Mouse (Mus musculus) MEL (cell line): ENCODE measurements around the gene Tle4. TPM values are rescaled to one million over a fixed set of nuclear protein-coding genes. Genes with fewer than 3 reads are reported as not detected.
A peak's percentile ranks its signal among the peaks of the same experiment; 100 is the strongest.

Experiments used
- DNase-seq: peaks from one replicate; pipeline ENCODE4 v3.0.0; 2011; ENCODE audit warnings: low read depth, low spot score
- H3K27ac ChIP-seq: 2 replicates; pipeline ENCODE4 v1.5.1; 2012; ENCODE audit warnings: low read depth, mild to moderate bottlenecking, control low read depth, low read length, moderate library complexity; ENCODE audit not compliant: control insufficient read depth
- H3K27me3 ChIP-seq, 2 experiments: fragments of 150-350 bp in 1 of 2; sonication (generic) in 1 of 2; 2 replicates each; pipeline ENCODE4 v1.6.1; 2012; ENCODE audit warnings: low read length in 2 of 2, mild to moderate bottlenecking in 2 of 2, improper control_type of control experiment in 1 of 2, moderate library complexity in 1 of 2; ENCODE audit not compliant: insufficient read depth in 2 of 2, control insufficient read depth in 1 of 2
- H3K36me3 ChIP-seq, 2 experiments: 2 replicates each; pipeline ENCODE4 v1.6.1; 2012 to 2014; ENCODE audit warnings: low read length in 2 of 2, improper control_type of control experiment in 1 of 2, inconsistent platforms in 1 of 2, mild to moderate bottlenecking in 1 of 2; ENCODE audit not compliant: insufficient read depth in 2 of 2, control insufficient read depth in 1 of 2
- H3K4me1 ChIP-seq, 2 experiments: fragments of 150-350 bp in 1 of 2; sonication (generic) in 1 of 2; 2 replicates each; pipeline ENCODE4 v1.6.1; 2012; ENCODE audit warnings: low read length in 2 of 2, improper control_type of control experiment in 1 of 2, mild to moderate bottlenecking in 1 of 2; ENCODE audit not compliant: insufficient read depth in 2 of 2, control insufficient read depth in 1 of 2
- H3K4me3 ChIP-seq, 2 experiments: fragments of 150-350 bp in 1 of 2; sonication (generic) in 1 of 2; 2 replicates each; pipeline ENCODE4 v1.5.1; 2012; ENCODE audit warnings: low read depth in 2 of 2, low read length in 2 of 2, mild to moderate bottlenecking in 2 of 2, moderate library complexity in 2 of 2, control low read depth in 1 of 2, improper control_type of control experiment in 1 of 2; ENCODE audit not compliant: control insufficient read depth in 1 of 2, insufficient read depth in 1 of 2
- H3K79me2 ChIP-seq: 2 replicates; pipeline ENCODE4 v1.6.1; 2012; ENCODE audit warnings: mild to moderate bottlenecking, low read length, moderate library complexity; ENCODE audit not compliant: control insufficient read depth, poor library complexity, insufficient read depth
- H3K9ac ChIP-seq: 2 replicates; pipeline ENCODE4 v1.6.1; 2012; ENCODE audit warnings: low read depth, mild to moderate bottlenecking, control low read depth, low read length, moderate library complexity; ENCODE audit not compliant: control insufficient read depth, poor library complexity, severe bottlenecking
- H3K9me3 ChIP-seq: fragments of 150-350 bp; sonication (generic); replicated peaks from 2 replicates; pipeline ENCODE4 v1.6.1; 2012; ENCODE audit warnings: mild to moderate bottlenecking, low read length, improper control_type of control experiment, moderate library complexity; ENCODE audit not compliant: insufficient read depth
- BHLHE40 ChIP-seq: IDR thresholded peaks from 2 replicates; pipeline ENCODE4 v1.6.1; 2012; ENCODE audit warnings: low read depth, mild to moderate bottlenecking, inconsistent platforms, low read length, improper control_type of control experiment, borderline replicate concordance
- CTCF ChIP-seq, 3 experiments: IDR thresholded peaks in 2 of 3; conservative IDR thresholded peaks in 1 of 3; 2 replicates each; pipeline ENCODE4 v1.5.1; 2011 to 2012; ENCODE audit warnings: low read length in 3 of 3, low read depth in 2 of 3, mild to moderate bottlenecking in 2 of 3, improper control_type of control experiment in 1 of 3, inconsistent platforms in 1 of 3, mixed read lengths in 1 of 3, moderate library complexity in 1 of 3; ENCODE audit not compliant: control insufficient read depth in 1 of 3, insufficient read depth in 1 of 3, poor library complexity in 1 of 3, severe bottlenecking in 1 of 3
- E2F4 ChIP-seq: IDR thresholded peaks from 2 replicates; pipeline ENCODE4 v1.6.1; 2011; ENCODE audit warnings: low read depth, low read length, improper control_type of control experiment, borderline replicate concordance
- EP300 ChIP-seq, 2 experiments: IDR thresholded peaks; 2 replicates each; pipeline ENCODE4 v1.6.1; 2011; ENCODE audit warnings: improper control_type of control experiment in 2 of 2, low read length in 2 of 2, low read depth in 1 of 2, mild to moderate bottlenecking in 1 of 2
- MAFK ChIP-seq: IDR thresholded peaks from 2 replicates; pipeline ENCODE4 v1.6.1; 2011; ENCODE audit warnings: low read depth, mild to moderate bottlenecking, low read length, improper control_type of control experiment, borderline replicate concordance
- MEF2A ChIP-seq: IDR thresholded peaks from 2 replicates; pipeline ENCODE4 v1.6.1; 2014; ENCODE audit warnings: low read depth, mild to moderate bottlenecking, inconsistent platforms, low read length, improper control_type of control experiment; ENCODE audit not compliant: poor library complexity, insufficient replicate concordance, severe bottlenecking; ENCODE audit errors: extremely low read depth
- MXI1 ChIP-seq: IDR thresholded peaks from 2 replicates; pipeline ENCODE4 v1.6.1; 2011; ENCODE audit warnings: mild to moderate bottlenecking, low read depth, low read length, improper control_type of control experiment
- MYC ChIP-seq: IDR thresholded peaks from 2 replicates; pipeline ENCODE4 v1.6.1; 2011; ENCODE audit warnings: low read depth, mild to moderate bottlenecking, low read length, improper control_type of control experiment, moderate library complexity
- NELFE ChIP-seq: IDR thresholded peaks from 2 replicates; pipeline ENCODE4 v1.6.1; 2011; ENCODE audit warnings: low read depth, low read length, improper control_type of control experiment
- NRF1 ChIP-seq: IDR thresholded peaks from 2 replicates; pipeline ENCODE4 v1.6.1; 2014; ENCODE audit warnings: low read depth, mild to moderate bottlenecking, inconsistent platforms, low read length, improper control_type of control experiment, moderate library complexity; ENCODE audit not compliant: poor library complexity, insufficient read depth, severe bottlenecking
- POLR2AphosphoS2 ChIP-seq: IDR thresholded peaks from 2 replicates; pipeline ENCODE4 v1.6.1; 2011; ENCODE audit warnings: low read length, improper control_type of control experiment
- TAL1 ChIP-seq: IDR thresholded peaks from 2 replicates; pipeline ENCODE4 v1.6.1; 2012; ENCODE audit warnings: mild to moderate bottlenecking, inconsistent platforms, low read length, moderate library complexity, mixed read lengths
- TBP ChIP-seq: IDR thresholded peaks from 2 replicates; pipeline ENCODE4 v1.8.0; 2011; ENCODE audit warnings: low read depth, low read length, improper control_type of control experiment
- USF2 ChIP-seq, 2 experiments: IDR thresholded peaks; 2 replicates each; pipeline ENCODE4 v1.6.1; 2011 to 2012; ENCODE audit warnings: improper control_type of control experiment in 2 of 2, low read length in 2 of 2, borderline replicate concordance in 1 of 2, inconsistent platforms in 1 of 2, low read depth in 1 of 2, mild to moderate bottlenecking in 1 of 2; ENCODE audit not compliant: insufficient read depth in 1 of 2
- ZKSCAN1 ChIP-seq: IDR thresholded peaks from 2 replicates; pipeline ENCODE4 v1.6.1; 2012; ENCODE audit warnings: low read depth, mild to moderate bottlenecking, inconsistent platforms, low read length, improper control_type of control experiment, moderate library complexity
- ZNF384 ChIP-seq: IDR thresholded peaks from 2 replicates; pipeline ENCODE4 v1.6.1; 2012; ENCODE audit warnings: low read depth, mild to moderate bottlenecking, inconsistent platforms, low read length, improper control_type of control experiment
- polyA plus RNA-seq, 2 experiments: library from polyadenylated mRNA; stranded (reverse) in 1 of 2; unstranded in 1 of 2; fragments of >175 nt in 1 of 2; fragments of >200 nt in 1 of 2; gene quantifications; 2 replicates each; pipeline versions ENCODE4 v1.2.1 to v1.2.4; 2012; ENCODE audit warnings: low replicate concordance in 2 of 2, low read depth in 1 of 2; ENCODE audit not compliant: insufficient read length in 2 of 2, insufficient read depth in 1 of 2, missing spikeins in 1 of 2
- total RNA-seq: library from RNA; depleted of rRNA; stranded (reverse); fragments of 300-350 nt; gene quantifications from 2 replicates; pipeline ENCODE4 v1.2.3, GENCODE M21; 2012

Gene Tle4
- total and polyA plus RNA-seq, 3 experiments, result 6.0 to 42.5 (median 14.0) TPM

GRCm38 (mm10) chr19:14481796-14482561, 115.9 kb downstream of the Tle4 start:
- DNase-seq, result peak; percentile 12
- H3K9me3 ChIP-seq, result no peaks in the 10 kb centered on the region
- H3K4me1 ChIP-seq, result peaks cover 2 to 5% of the 10 kb centered on the region in 2 experiments; a peak in 2 of 4 replicates
- H3K27ac ChIP-seq, result no peak overlapping the region
- TF ChIP-seq ZNF384, result no peak
- H3K79me2 ChIP-seq, result no peaks in the 10 kb centered on the region
- no peak overlapping the region for H3K9ac ChIP-seq
- no peaks in the 10 kb centered on the region for H3K27me3 ChIP-seq
- no peaks in the 10 kb centered on the region; a peak in 1 of 4 replicates for H3K36me3 ChIP-seq
- no peak overlapping the region for H3K4me3 ChIP-seq

GRCm38 (mm10) chr19:14479711-14480110, 118.1 kb downstream of the Tle4 start:
- no peak for TF ChIP-seq POLR2AphosphoS2
- TF ChIP-seq TAL1, result no peak
- TF ChIP-seq EP300 (IDR thresholded peaks at IDR 0.05; ENCODE audit: low read depth in 1 of 2, low read length in 2 of 2), result no peak
- no peak for TF ChIP-seq NRF1
- TF ChIP-seq ZKSCAN1, result no peak
- no peak for TF ChIP-seq MXI1
- TF ChIP-seq NELFE, result no peak
- no peak for TF ChIP-seq CTCF (IDR thresholded peaks at IDR 0.05 in 2 of 3, conservative IDR thresholded peaks at IDR 0.05 in 1 of 3; ENCODE audit: control insufficient read depth in 1 of 3, insufficient read depth in 1 of 3, low read depth in 2 of 3, low read length in 3 of 3, poor library complexity in 1 of 3, severe bottlenecking in 1 of 3)
- no peak for TF ChIP-seq MAFK
- no peak for TF ChIP-seq MYC
- no peak for TF ChIP-seq BHLHE40
- Histone ChIP-seq H3K79me2 (no peaks in the 10 kb centered on the region), H3K4me3 (no peak overlapping the region), H3K27me3 (no peaks in the 10 kb centered on the region), H3K9me3 (no peaks in the 10 kb centered on the region), H3K27ac (no peak overlapping the region), H3K9ac (no peak overlapping the region), H3K36me3 (no peaks in the 10 kb centered on the region; a peak in 1 of 4 replicates), H3K4me1 (peaks cover 2 to 5% of the 10 kb centered on the region in 2 experiments; a peak in 2 of 4 replicates)
- no peak for DNase-seq

GRCm38 (mm10) chr19:14469325-14469724, 128.5 kb downstream of the Tle4 start:
- Histone ChIP-seq H3K27ac (no peak overlapping the region), H3K27me3 (no peaks in the 10 kb centered on the region), H3K9me3 (no peaks in the 10 kb centered on the region), H3K4me3 (no peak overlapping the region), H3K79me2 (no peaks in the 10 kb centered on the region), H3K9ac (no peak overlapping the region), H3K4me1 (no peaks in the 10 kb centered on the region), H3K36me3 (no peaks in the 10 kb centered on the region)
- DNase-seq, result no peak
- TF ChIP-seq TBP, result no peak
- TF ChIP-seq MAFK, result no peak
- no peak for TF ChIP-seq POLR2AphosphoS2
- TF ChIP-seq USF2 (IDR thresholded peaks at IDR 0.05; ENCODE audit: borderline replicate concordance in 1 of 2, insufficient read depth in 1 of 2, low read depth in 1 of 2, low read length in 2 of 2), result no peak
- no peak for TF ChIP-seq MEF2A
- TF ChIP-seq BHLHE40, result no peak
- no peak for TF ChIP-seq E2F4
